Mouse (Mus musculus): ENCODE data around the gene Bahcc1. TPM values are rescaled to one million over a fixed set of nuclear protein-coding genes. Genes with fewer than 3 reads are reported as not detected.
A peak's percentile ranks its signal among the peaks of the same experiment; 100 is the strongest.

The Bahcc1 gene
- total RNA-seq, 2 experiments from 2014 or later = 14.1 to 16.5 TPM

DNA sequence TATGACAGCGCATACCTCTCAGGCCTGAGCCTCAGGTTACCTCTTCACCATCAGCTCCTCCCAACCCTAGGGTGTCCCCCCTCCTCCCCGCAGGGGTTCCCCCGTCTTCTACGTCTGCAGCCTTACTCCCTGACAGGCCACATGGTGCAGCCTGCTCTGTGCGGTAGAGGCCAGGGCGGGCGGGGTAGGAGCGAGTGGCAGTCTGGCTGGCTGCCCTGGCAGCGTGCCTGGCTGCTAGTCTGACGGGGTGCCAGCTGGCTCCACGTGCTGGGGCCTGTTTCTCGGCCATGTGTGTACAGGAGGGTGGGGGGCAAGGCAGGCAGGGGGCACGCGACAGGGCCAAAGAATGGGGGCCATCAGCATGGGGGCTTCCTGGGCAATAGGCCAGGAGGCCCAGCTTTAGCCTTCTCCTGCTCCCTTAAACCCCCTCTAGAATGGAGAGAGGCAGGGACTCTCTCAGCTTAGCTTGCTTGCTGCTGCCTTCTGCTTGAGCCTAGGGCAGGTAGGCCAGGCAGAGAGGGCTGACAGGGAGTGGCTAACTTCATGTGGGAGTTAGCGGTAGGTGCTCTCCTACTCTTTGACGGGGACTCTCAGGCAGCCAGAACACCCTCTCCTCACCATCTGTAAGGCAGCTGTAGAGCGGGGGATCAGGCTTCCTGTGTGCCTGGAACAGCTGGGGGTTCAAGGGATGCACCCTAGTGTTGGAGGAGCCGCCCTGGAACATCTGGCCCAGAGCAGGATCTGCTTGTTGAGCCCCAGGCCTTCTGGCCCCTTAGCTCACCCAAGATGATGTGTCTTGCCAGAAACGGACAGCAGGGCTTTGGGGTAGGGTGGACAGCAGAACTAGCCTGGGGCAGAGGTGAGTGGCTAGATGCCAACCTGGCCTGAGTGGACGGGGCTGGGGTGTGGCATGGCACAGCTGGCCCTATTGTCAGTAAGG, 28.9 kb downstream of the Bahcc1 start:
- DNase-seq = peak; percentile 98

DNA sequence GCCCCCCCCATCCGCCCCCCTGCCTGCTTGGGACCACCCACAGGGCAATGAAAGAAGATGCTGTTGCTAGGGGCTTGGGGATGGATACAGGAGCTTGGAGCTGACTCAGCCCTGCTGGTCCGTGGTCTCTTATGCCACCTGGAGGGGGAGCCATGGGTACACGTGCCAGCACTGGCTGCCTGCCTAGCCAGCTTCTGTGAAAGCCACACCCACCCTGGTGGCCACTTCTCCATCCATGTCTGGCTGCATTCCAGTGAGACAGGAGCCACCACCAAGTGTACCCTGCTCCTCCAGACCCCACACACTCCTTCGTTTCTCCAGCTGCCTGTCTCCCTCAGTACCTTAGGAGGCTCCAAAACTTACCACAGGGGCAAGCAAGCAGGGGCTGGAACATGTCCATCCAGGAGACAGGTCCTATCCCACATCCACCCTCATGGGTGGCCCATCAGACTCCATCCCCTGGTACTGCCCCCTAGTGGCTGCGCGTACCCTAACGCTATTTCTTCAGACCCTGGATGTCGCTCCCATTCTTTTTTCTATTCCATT, 29.7 kb downstream of the Bahcc1 start:
- DNase-seq = peak; percentile 90

DNA sequence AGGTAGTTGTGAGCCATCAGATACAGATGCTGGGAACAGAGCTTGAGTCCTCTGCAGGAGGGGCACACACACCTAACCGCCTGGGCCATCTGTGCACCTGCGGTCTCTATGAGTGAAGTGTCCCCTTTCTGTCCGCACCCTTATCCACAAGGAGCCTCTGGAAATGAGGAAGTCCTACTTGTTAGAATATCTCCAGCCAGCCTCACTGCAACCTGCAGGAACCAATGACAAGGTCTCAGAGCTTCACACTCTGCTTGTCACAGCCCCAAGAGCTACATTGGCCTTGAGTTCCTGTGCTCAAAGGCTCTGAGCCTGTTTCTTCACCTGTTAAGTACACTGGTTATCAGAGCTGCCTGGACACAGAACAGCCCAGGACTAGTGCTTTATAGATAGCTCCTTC, 30.4 kb downstream of the Bahcc1 start:
- no peak for DNase-seq

DNA sequence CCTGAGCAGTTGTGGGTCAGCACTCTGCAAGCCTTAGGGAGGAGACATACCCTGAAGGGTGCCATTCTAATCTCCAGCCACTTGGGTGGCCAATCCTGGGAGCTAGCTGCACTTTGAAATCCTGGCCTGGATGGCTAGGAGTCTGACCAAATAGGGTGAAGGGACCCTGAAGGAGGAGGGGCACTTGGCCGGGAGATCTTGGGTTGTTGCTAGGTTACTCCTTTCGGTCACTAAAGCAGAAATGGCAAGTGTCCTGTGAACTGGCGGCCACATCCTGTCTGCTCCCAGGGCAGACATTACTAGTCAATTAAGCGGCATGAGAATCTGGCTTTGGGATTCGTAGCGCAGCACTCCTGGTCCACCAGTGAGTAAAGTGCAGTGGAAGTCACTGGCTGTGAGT, 31.3 kb downstream of the Bahcc1 start:
- DNase-seq = no peak

DNA sequence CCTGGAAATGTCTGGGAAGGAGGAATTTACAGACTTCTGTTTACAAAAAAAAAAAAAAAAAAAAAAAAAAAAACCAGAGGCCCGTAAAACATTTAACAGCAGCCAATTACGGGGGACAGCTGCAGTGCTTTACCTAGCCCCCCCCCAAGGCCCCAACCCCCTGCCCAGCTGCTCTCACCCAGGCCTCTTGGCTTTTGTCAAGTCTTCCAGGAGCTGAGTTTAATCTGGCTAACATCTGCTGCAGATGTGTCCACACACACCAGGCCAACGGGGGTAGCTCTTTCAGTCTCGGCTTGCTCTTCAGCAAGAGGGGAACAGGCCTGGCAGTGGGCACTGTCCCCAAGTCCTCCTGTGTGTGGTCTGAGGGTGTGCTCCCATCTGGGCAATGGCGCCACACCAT, 32.7 kb downstream of the Bahcc1 start:
- no peak for DNase-seq

DNA sequence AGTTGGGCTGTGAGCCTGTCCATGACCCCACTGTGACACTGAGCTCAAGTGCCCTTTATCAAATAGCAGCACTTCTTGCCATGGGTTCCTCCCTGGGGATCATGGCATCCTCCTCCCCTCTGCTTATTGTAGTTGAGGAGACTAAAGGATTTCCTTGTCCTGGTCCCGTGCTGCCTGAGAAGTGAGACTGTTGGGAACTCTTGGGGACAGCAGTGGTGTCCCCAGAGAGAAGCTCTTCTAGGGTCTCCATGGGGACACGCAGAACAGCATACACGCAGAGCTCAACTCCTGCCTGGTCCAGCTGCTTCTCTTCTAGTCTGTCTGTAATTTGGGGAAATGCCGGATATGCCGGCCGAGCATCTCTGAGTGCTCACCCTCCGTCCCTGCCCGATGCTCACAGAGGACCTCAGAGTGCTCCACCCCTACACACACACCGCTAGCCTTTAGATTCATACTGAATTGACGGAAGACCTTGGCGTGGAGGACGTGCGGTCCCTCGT, 33.6 kb downstream of the Bahcc1 start:
- DNase-seq = no peak

DNA sequence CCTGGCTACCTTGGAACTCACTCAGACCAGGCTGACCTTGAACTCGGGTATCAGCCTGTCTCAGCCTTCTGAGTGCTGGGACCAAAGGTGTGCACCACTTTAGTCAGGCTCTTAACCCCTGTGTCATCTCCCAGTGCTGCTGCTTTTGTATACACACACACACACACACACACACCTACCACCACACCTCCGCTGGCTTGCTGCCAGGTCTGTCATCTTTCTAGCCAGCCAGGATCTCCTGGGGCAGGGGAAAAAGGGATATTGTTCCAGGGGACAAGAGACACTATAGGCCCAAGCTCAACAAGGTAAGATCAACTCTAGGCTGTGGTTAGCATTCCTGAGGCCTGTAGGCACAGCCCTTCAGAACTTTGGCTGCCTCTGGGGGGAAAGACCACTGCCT, 34.5 kb downstream of the Bahcc1 start:
- no peak for DNase-seq

DNA sequence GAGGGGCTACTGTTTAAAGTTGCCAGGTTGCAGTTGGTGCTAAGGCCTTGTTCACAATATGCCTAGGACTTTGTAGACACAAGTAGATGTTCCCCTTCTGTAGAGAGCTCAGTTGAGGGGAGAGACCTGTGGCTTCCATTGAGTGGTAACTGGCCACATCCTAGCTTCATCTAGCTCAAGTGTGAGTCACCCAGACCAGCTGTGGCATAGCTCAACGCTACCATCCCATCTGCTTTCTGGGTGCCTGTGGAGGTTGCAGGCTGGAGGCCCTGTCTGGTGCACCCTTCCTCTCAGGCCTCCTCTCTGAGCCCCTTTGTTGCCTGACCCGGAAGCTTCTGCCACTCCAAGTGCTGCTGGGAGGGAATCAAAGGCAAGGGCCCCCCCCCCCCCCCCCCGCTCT, 34.9 kb downstream of the Bahcc1 start:
- DNase-seq = no peak

DNA sequence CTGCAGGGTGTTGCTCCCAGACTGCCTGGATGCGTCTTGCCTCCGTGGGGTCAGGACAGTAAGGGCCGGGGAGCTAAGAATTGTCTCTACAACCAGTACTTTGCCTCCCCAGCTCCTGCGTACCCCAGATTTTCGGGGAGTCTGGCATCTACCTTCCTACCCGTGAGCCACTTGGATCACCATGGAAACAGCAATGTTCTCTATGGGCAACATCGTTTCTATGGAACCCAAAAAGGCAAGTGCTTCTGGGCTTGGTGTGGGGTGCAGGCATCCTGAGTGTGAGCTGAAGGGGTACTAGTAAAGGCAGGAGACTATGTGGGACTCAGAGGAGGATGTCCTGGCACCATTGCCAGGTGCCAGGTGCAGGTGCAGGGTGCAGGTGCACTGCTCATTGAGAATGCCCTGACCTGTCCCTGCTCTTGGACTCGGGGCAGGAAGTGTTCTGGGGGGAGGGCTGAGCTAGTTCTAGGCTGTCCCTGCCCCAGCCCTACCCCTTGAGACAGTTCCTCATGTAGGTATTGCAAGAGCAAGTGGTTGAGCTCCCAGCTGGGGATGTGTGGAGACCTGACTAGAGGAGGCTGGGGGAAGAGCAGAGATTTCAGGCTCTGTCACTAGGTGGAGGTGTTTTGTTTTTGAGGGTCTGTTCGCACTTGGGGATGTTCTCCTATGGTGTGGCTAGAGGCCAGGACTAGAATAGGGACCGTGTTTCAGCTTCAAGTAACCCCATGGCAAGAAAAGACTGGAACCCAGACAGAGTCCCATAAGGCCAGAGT, 35.6 kb downstream of the Bahcc1 start:
- no peak for DNase-seq

DNA sequence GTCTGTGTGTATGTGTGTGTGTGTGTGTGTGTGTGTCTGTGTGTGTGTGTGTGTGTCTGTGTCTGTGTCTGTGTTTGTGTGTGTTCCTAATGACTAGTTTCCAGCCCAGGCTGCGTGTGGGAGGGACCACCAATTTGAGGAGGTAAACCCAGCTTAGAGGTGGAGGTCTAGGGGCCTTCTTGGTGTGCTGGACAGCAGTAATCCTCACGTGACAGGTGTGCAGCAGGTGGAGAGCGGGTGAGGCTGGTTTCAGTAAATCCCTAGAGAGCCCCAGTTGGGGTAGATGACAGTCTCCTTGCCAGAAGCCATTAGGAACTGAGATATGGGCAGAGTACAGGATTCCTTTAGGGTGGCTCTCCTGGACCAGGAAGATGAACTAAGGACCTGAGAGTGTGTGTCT, 36.3 kb downstream of the Bahcc1 start:
- DNase-seq = no peak

DNA sequence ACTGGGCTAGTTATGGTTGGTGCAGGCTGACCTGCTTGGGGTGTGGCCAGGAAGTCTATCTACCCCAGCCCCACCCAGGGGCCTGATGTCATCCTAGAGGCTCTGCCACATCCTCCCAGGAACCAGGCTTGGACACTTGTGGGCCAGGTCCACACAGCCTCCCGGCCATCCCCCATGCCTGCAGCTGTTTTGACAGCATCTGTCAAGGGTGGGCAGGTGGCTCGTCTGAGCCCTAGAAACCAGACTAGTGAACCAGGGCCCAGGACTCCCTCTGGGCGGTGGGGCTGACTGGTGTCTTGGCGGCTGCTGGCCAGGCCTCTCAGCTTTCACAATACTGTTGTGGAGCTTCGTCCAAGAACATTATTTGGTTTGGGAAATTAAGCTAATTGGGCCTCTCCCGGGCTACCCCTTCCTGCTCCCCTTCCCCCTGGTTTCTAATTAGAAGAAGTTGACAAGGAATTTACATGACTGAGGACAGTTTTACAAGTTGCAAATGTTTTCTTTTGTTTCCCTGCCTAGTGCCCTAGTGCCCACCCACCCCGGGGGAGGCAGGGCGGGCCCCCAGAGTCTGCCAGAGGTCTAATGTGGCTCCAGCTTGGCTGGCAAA, 36.9 kb downstream of the Bahcc1 start:
- DNase-seq = no peak

DNA sequence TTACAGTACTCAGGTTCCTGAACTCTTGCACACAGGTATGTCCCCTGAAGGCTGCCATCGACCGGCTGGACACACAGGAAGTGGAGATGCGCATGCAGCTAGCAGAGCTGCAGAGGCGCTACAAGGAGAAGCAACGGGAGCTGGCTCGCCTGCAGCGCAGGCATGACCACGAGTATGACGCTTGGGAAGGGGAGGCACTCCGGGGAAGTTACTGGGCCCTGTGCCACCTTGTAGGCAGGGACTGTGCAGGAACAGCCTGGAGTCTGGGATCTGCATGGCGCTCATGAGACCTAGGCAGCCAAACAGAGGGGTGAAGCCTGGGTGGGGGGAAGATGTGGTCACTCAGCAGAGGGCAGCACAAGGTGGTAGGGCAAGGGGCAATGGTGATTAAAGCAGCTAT, 46.6 kb downstream of the Bahcc1 start:
- peak; percentile 60 for DNase-seq

DNA sequence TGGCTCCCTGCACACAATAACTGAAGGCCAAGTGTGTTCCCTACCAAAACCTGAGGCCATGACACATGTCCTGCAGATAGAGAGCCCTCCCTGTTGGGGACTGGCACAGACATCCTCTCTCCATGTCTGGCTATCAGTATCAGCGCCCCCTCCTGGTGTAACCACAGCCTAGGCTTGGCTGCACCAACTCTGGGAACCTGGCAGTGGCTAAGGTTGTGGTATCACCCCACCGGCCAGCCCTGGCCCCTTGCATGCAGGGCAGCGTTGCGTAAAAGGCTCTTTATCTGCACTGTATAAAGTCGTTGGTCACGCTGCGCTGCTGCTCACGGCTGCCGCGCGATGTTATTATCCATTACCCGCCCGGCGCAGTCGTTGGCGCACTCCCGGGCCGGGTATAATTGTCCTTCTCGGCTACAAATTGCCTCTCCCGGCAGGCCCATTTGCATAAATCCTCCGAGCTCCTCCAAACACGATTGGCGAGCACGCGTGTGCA, 47.6 kb downstream of the Bahcc1 start:
- DNase-seq = peak; percentile 61

DNA sequence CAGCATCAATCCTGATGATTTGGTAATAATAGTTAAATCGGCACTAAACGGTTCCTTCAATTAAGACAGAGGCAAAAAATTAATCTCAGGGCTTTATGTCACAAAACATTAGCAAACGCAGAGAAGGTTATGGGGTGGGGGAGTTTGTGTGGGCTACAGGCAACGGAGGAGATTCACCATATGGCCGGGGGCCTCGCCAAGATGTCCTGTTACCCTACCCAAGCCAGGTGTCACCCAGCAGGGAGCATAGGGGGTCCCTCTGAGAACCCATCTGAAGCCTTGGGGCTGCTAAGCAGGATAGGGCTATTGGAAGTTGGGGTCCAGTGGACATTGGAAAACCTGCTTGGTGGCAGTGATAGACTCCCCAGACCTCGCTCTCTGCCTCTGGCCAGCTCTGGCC, 48.0 kb downstream of the Bahcc1 start:
- DNase-seq = no peak

DNA sequence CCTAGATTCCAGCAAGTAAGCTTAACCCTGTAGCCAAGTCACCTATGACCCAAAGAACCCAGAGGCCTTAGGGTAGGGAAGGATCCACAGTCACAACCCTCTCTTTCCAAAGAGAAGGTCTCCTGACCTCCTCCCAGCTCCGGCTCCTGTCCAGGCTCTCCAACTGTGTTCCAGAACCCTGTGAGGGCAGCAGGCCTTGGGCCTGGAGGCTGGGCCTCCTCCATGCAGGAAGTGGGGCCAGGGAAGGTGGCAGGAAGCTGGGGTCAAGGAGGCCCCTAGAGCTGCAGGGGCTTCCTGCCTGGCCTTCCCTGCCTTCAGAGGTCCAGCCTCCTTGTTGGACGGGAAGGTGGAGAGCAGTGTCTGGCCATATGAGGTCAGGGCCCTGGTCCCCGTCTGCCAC, 48.5 kb downstream of the Bahcc1 start:
- peak; percentile 49 for DNase-seq

DNA sequence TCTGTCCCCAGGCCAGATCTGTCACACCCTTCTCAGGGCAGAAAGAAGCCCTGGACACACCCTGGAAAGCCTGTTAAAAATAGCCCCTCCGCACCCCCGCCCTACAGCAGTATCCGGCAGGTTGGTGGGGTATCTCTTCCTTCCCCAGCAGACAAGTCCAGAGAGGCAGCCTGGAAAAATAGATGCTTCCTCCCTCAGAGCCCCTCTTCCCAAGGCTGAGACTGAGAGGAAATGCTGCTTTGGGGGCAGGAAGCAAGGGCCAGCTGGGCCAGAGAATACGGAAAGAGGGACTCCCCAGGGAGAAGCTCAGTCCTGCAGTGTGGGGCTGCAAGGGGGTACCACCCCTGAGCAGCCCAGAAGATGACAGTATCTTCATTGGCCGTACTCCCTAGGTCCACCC, 50.8 kb downstream of the Bahcc1 start:
- peak; percentile 58 for DNase-seq

DNA sequence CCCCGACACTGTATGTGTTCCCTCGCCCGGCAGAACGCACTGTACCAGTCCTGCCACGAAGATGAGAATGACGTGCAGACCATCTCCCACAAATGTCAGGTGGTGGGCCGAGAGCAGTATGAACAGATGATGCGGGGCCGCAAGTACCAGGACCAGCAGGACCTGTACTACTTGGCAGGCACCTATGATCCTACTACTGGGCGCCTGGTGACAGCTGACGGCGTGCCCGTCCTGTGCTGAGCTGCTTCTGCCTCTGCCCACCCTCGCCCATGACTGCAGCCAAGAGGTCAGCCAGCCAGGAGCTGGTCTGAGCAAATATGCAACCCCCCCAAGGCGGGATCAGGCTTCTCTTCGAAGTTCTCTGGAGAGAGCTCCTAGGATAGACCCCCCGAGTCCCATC, 56.9 kb downstream of the Bahcc1 start:
- DNase-seq = no peak

DNA sequence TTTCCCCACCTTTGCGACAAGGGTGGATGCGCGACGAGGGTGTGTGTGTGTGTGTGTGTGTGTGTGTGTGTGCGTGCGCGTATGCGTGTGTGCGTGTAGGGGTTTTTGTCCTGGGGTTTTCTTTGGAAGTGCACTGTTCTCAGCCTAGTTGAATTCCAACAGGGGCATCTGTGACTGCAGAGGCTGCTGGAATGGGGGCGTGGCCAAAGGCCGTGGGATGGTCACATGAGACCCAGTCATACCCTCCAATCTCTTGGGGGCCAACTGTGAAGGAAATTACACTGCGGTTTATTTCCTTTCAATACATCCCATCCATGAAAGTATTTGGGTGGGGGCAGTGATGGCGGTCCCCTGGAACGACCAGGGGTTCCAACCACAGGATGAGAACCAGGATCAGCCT, 57.5 kb downstream of the Bahcc1 start:
- DNase-seq = no peak

DNA sequence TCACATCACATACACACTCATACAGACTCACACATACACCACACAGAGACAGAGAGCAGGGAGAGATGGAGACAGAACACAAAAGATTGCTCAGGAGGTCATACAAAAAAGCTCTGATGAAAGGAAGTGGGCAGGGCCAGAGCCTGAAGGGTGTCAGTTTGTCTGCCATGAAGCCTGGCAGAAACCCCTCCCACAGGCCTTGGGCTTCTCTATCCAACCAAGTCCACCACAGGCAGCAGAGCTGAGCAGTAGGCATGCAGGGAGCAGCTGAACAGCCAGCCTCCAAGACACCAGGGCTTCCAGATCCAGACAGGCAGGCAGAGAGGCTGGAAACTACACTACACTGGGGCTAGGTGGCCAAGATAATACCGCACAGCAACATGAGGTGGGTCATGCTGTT, 61.0 kb downstream of the Bahcc1 start:
- no peak for DNase-seq

DNA sequence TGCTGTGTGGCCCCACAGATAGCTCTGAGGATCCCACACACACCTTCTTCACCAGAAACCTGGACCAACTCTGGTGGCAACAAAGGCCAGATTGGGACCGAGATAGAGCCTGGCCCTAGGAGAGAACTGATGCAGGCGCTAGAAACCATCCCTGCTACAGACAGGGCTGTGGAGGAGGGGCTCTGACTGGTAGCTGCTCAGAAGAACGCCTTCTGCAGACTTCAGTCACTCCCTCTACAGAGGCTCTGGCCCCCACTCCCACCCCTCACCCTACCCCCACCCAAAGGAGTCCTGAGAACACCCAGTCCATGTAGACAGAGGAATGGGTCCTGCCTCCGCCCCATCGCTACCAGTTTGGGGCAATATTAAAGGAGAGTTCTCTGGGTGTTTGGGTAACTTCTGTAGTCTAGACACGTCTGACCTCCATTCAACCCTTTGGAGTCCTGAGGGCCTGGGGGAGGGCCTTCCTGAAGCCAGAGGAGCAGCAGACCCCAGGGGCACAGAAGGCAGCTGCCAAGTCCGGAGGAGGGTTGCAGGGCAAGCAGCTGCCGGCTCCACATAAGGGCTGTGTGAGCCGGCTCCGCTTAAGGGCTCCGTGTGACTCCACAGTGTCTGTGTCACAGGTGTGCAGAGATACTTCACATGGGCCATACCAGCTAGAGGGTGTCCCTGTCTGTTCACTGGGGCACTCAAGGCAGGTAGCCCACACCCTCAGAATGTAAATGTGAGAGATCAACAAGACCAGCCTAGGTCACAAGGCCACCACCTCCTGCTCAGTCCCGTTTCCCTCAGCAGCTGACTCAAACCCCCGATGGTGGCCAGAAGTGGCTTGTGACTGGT, 63.8 kb downstream of the Bahcc1 start:
- no peak for DNase-seq

DNA sequence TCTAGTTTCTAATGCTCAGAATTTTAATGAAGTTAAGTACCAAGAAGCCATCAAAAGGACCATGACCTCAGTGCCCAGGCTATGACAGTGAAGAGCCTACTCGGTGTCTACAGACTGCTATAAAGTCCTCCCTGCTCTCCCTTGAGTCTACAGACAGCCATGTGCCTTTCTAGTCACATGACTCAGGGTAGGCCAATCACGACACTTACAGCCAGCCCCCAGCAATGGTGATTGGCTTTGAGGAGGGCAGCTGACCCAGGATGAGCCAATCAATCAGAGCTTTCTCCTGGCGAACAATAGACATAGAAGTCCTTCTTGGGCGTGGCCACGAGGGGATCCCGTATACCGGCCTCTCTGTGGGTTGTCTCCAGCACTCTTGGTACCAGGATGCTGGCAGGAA, 65.0 kb downstream of the Bahcc1 start:
- DNase-seq = no peak

Data from heart, postnatal 4 days (tissue).